Mouse (Mus musculus) embryonic facial prominence, embryonic 15.5 days (tissue): ENCODE measurements around the gene Lrrc45. TPM values are rescaled to one million over a fixed set of nuclear protein-coding genes. Genes with fewer than 3 reads are reported as not detected.
"Not testable (repeated sequence)": the region's sequence is repeated elsewhere in the genome, so short reads cannot be mapped to it uniquely, and the experiment has no call there.

Experiments
- ATAC-seq: fragments of 200-750 bp; cut with Nextera tagmentation; 2 replicates; pipeline ENCODE4 v1.8.0; 2017; ENCODE audit warnings: low read depth, moderate TSS enrichment; ENCODE audit not compliant: insufficient number of reproducible peaks, low FRiP score, low TSS enrichment
- H3K27ac ChIP-seq: fragments of 300-500 bp; sonication (generic); replicated peaks from 2 replicates; pipeline ENCODE4 v1.5.1; 2015; ENCODE audit warnings: mild to moderate bottlenecking, inconsistent platforms
- H3K27me3 ChIP-seq: fragments of 300-500 bp; sonication (generic); 2 replicates; pipeline ENCODE4 v1.6.1; 2015; ENCODE audit warnings: inconsistent platforms
- H3K36me3 ChIP-seq: fragments of 300-500 bp; sonication (generic); 2 replicates; pipeline ENCODE4 v1.6.1; 2015; ENCODE audit warnings: mild to moderate bottlenecking, inconsistent platforms
- H3K4me1 ChIP-seq: fragments of 300-500 bp; sonication (generic); 2 replicates; pipeline ENCODE4 v1.6.1; 2015; ENCODE audit warnings: inconsistent platforms
- H3K4me2 ChIP-seq: fragments of 300-500 bp; sonication (generic); replicated peaks from 2 replicates; pipeline ENCODE4 v1.6.1; 2015; ENCODE audit warnings: mild to moderate bottlenecking, inconsistent platforms
- H3K4me3 ChIP-seq: fragments of 300-500 bp; sonication (generic); replicated peaks from 2 replicates; pipeline ENCODE4 v1.5.1; 2015; ENCODE audit warnings: mild to moderate bottlenecking, inconsistent platforms
- H3K9ac ChIP-seq: fragments of 300-500 bp; sonication (generic); 2 replicates; pipeline ENCODE4 v1.6.1; 2015; ENCODE audit warnings: inconsistent platforms
- H3K9me3 ChIP-seq: fragments of 300-500 bp; sonication (generic); replicated peaks from 2 replicates; pipeline ENCODE4 v1.6.1; 2016; ENCODE audit warnings: inconsistent platforms
- WGBS: fragments of 180-500 bp; shearing (Covaris S2); methylation state at CpG from one replicate; pipeline ENCODE4 v1.1.7; 2015; 5-methylcytosine and 5-hydroxymethylcytosine counted together
- polyA plus RNA-seq: library from polyadenylated mRNA; unstranded; fragments of >200 nt; fragmentation: Nextera tagmentation; extraction: Ambion mirVana; gene quantifications from 2 replicates; pipeline ENCODE4 v1.2.1, GENCODE M21; 2015

The Lrrc45 gene
- 69.7 and 82.2 TPM in 2 replicates for polyA plus RNA-seq

DNA sequence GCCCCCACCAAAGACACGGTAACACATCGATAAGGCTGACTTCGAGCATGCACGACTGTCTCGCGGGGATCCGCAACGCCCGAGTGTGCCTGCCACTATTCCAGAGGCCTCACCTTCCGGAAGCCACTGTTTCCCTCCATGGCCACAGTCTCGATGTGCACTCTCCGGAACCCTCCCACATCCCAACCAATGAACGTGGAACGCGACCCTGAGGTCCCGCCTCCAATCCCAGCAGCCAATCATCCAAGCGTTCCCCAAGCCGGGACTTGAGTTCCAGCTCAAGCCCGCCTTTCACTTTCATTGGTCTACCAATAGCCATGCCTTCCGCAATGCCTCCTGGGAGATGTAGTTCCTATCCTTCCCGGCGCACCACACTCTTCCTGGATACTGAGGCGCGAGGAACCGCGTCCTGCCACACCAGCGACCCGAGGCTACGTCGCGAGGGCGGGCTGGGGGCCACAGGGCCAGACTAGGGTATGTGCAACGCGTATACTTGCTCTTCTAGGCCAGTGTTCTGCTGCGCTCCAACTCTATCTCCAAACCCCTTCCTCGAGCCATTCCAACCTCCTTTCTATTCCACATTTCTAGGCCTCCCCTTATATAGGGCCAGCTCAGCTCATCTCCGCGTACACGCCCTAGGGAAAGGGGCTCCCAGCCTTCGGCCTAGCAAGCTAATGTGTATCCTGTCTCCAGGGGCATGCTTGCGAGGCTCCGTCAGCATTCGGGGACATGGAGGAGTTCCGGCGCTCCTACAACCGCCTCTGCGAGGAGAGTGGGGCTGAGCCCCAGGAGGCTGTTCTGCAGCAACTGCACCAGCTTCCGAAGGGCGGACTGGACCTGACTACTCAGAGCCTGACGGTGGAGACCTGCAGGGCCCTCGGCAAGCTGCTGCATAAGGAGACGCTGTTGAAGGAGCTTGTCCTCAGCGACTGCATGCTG, at the start of gene Lrrc45, which contains the start of gene Cenpx:
Lrrc45 (plus strand) TSS at position 346 of the 939 bp plus-strand sequence.
Cenpx (minus strand) TSS at position 159 of the 939 bp plus-strand sequence.
- peaks cover 48% of the 10 kb centered on the region for H3K36me3 ChIP-seq
- H3K9me3 ChIP-seq: no peaks in the 10 kb centered on the region
- ATAC-seq: peak; percentile 94
- H3K4me3 ChIP-seq: peak within 1 kb of the TSS; percentile 71
- peaks cover 47% of the 10 kb centered on the region for H3K4me1 ChIP-seq
- H3K9ac ChIP-seq: peak within 1 kb of the TSS; percentile 69
- peak within 1 kb of the TSS; percentile 80 for H3K27ac ChIP-seq
- WGBS: 1% methylated on average over 53 of the region's 53 CpGs
- H3K4me2 ChIP-seq: peak within 1 kb of the TSS; percentile 99
- H3K27me3 ChIP-seq: no peaks in the 10 kb centered on the region

DNA sequence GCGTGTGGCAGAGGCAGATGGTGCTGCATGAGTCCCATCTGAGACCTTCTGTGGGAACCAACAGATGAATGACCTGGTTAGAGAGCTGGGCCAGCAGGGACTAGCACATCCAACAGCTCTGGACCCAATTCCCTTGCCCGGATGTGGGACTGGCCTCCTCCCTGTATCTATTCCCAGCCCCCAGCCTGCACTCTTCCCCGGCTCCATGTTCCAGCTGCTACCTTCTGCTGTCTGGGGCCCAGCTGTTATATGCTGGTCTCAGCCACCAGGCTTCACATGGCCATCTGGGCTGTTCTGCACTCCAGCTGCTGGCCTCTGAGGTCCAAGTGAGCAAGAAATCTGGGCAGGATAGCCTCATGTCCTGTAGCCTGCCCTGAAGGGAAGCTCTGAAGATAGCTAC, 48.3 kb upstream of the Lrrc45 start:
- H3K9ac ChIP-seq: no peak overlapping the region
- peaks cover 35% of the 10 kb centered on the region for H3K27me3 ChIP-seq
- H3K4me1 ChIP-seq: peaks cover 23% of the 10 kb centered on the region
- H3K4me3 ChIP-seq: no peak overlapping the region
- no peak overlapping the region for H3K27ac ChIP-seq
- WGBS: 59% methylated on average over 3 of the region's 3 CpGs
- H3K4me2 ChIP-seq: no peak overlapping the region
- H3K9me3 ChIP-seq: no peaks in the 10 kb centered on the region
- peak; percentile 28; the same call in 1 of the 2 replicates for ATAC-seq
- H3K36me3 ChIP-seq: no peaks in the 10 kb centered on the region

DNA sequence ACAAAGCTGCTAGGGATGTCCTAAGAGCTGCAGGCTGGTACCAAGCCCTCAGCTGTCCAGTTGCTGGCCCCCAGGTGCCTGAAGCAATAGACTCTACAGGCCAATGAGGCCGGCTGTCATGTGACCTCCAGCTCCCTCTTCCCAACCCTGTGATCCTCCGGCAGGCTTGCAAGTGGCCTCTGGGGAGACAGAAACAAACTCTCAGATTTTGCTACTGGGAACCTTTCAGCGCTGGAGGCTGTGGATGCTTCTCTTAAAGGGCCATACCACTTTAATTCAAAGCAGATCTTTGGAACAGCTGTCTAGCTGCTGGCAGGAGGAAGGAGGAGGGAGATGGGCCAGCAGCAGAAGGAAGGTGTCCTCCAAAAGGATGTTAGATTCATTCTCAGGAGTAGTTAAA, 47.1 kb upstream of the Lrrc45 start:
- Histone ChIP-seq H3K36me3 (no peaks in the 10 kb centered on the region), H3K27ac (no peak overlapping the region), H3K4me2 (no peak overlapping the region), H3K9ac (no peak overlapping the region), H3K4me1 (peaks cover 15% of the 10 kb centered on the region), H3K27me3 (peaks cover 23% of the 10 kb centered on the region), H3K9me3 (no peaks in the 10 kb centered on the region), H3K4me3 (no peak overlapping the region)
- no peak for ATAC-seq
- WGBS: 4% methylated on average over 3 of the region's 3 CpGs

DNA sequence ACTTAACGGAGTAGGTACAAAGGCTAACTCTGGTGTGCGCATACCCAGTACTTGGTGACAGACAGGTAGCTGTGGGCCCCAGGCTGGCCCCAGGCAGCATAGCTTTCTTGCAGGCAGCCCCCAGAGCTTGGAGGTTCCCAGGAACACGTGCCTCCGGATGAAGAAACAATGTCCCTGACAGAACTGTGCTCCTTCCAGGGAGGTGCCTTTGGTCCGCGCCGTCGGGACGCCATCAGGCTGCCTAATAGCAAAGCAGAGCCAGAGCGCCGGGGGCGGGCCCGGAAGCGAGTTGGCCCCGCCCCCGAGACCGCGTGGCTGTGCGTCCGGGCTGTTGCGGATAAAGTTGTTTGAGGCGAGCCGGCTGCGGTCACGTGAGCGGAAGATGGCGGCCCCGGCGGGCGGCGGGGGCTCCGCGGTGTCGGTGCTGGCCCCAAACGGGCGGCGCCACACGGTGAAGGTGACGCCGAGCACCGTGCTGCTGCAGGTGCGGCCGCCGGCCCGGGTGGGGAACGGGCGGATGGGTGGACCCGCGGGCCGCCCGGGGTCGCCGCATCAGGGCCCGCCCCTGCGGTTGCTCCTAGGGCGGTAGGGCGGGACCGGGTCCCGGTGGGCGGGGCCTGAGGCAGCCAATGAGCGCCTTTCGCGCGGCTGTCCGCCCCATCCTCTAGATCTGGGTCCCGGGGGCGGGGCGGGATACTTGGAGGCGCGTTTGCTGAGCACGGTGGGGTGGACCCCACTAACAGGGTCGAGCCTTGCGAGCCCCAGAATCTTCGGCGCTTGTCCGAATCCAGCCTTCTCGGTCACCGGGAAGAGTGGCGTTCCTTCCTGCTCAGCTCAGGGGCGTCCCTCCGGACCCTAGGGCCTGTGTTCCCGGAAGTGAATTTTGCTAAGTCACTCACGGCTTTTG, 40.8 kb upstream of the Lrrc45 start, which contains the start of gene Aspscr1:
Aspscr1 (plus strand) TSS at position 287 of the 907 bp plus-strand sequence.
- Histone ChIP-seq H3K9ac (peak within 1 kb of the TSS; percentile 73), H3K4me3 (peak within 1 kb of the TSS; percentile 67), H3K36me3 (peaks cover 10% of the 10 kb centered on the region), H3K27me3 (no peaks in the 10 kb centered on the region), H3K9me3 (no peaks in the 10 kb centered on the region), H3K27ac (peak within 1 kb of the TSS; percentile 87), H3K4me2 (peak within 1 kb of the TSS; percentile 61), H3K4me1 (peaks cover 16% of the 10 kb centered on the region)
- ATAC-seq: peak; percentile 97
- 2% methylated on average over 83 of the region's 83 CpGs for WGBS

DNA sequence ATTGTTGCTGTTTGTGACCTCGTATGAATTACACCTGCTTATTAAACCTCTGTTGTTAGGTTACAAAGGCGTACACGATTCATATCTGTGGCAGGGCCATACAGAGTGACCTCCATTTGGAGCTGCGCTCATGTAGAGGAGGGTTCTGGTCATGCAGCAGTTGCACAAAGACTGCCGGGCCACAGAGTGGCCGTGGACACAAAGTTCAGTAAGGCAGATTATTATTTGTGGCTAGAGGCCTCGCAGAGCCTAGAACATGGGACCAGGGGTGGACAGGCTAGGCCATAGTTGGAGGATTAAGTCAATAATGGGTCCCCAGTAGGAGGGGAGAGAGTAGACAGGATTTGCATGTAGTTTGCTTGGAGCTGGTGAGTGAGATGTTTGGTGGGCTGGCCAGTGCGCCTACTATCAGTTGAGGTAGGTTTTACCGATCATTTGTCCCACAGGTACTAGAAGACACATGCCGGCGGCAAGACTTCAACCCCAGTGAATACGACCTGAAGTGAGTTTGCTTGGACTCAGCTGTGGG, 40.1 kb upstream of the Lrrc45 start:
- Histone ChIP-seq H3K27me3 (no peaks in the 10 kb centered on the region), H3K4me3 (peak overlapping the region; percentile 67), H3K4me1 (peaks cover 16% of the 10 kb centered on the region), H3K27ac (peak overlapping the region; percentile 87), H3K4me2 (peak overlapping the region; percentile 61), H3K36me3 (peaks cover 17% of the 10 kb centered on the region), H3K9me3 (no peaks in the 10 kb centered on the region), H3K9ac (peak overlapping the region; percentile 73)
- 39% methylated on average over 12 of the region's 12 CpGs for WGBS
- no peak for ATAC-seq

DNA sequence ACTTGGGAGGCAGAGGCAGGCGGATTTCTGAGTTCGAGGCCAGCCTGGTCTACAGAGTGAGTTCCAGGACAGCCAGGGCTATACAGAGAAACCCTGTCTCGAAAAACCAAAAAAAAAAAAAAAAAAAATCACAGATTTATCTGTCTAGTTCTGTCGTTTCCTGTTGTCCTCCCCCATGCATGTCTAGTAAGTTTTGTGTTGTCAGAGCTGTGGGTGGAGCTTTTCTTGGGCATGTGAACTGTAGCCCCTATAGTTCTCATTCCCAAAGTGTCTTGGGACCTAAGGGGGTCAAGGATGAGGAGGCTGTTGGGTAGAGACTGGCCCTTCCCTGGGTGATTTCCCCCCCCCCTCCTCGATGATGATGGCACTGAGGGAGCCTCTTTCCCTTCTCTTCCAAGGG, 37.9 kb upstream of the Lrrc45 start:
- not testable (repeated sequence) for ATAC-seq, H3K4me3 ChIP-seq, H3K4me2 ChIP-seq, H3K9me3 ChIP-seq, H3K9ac ChIP-seq, H3K27ac ChIP-seq, H3K27me3 ChIP-seq
- Histone ChIP-seq H3K36me3 (peaks cover 28% of the 10 kb centered on the region), H3K4me1 (peaks cover 16% of the 10 kb centered on the region)
- WGBS: 79% methylated on average over 5 of the region's 5 CpGs

DNA sequence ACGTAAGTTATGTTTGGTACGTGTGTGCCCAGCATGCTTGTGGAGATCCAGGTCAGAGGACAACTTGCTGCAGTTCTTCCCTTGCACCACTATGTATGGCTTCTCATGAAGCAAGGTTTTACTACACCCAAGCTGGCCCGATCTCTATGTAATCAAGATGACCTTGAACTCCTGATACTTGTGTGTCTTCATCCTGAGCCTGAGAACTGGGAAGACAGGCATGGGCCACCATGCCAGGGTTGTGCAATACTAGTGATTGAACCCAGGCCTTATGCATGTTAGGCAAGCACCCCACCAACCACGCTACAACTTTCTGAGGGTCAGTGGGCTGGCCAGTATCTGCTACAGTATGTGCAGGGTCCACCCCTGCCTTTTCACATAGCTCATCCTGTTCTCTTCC, 36.8 kb upstream of the Lrrc45 start:
- ATAC-seq: no peak
- Histone ChIP-seq H3K9ac (no peak overlapping the region), H3K4me3 (no peak overlapping the region), H3K36me3 (peaks cover 37% of the 10 kb centered on the region), H3K4me1 (peaks cover 16% of the 10 kb centered on the region), H3K27me3 (no peaks in the 10 kb centered on the region), H3K4me2 (no peak overlapping the region), H3K9me3 (no peaks in the 10 kb centered on the region), H3K27ac (no peak overlapping the region)
- WGBS: 85% methylated on average over 4 of the region's 4 CpGs

DNA sequence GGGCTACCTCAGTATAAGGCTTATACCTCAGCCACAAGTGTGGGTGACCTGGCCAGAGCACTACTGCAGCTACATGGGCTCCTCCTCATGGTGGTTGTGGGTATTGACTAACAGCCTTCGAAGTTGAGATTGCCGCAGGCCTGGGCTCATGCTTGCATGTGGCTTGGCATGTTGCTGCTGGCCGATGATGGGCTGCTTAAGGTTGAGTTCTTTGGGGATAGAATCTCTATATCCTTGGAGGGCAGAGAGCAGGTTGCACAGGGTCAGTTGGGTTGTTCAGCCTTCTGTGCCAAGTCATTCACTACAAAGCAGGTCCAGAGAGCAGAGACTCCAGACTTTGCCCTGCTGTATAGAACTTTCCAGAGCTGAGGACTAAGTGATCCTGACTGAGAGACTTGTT, 33.8 kb upstream of the Lrrc45 start:
- ATAC-seq: no peak
- WGBS: 69% methylated on average over 3 of the region's 3 CpGs
- Histone ChIP-seq H3K27ac (no peak overlapping the region), H3K27me3 (no peaks in the 10 kb centered on the region), H3K9me3 (no peaks in the 10 kb centered on the region), H3K4me3 (no peak overlapping the region), H3K4me2 (no peak overlapping the region), H3K36me3 (peaks cover 43% of the 10 kb centered on the region), H3K9ac (no peak overlapping the region), H3K4me1 (peaks cover 3% of the 10 kb centered on the region; the same call in 1 of the 2 replicates)

DNA sequence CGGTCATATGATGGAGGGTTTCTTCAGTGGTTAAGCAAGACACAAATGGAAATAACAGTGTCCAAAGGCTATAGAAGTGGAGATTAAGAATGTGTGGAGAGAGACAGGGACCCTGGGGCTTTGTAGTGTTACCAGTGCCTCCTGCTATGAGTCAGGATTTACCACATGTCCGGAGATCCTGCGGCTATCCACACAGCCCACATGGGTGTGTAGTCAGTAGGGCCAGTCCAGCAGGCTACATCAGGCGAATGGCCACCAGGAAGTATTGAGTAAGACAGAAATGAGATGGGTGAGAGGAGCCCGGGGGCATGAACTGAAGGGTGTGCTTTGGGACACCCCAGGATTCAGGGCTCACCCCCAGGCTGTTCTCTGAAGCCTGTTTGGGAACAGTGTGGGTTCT, 31.0 kb upstream of the Lrrc45 start:
- 94% methylated on average over 5 of the region's 5 CpGs for WGBS
- H3K9ac ChIP-seq: no peak overlapping the region
- H3K36me3 ChIP-seq: peaks cover 41% of the 10 kb centered on the region
- no peaks in the 10 kb centered on the region for H3K27me3 ChIP-seq
- no peak overlapping the region for H3K4me2 ChIP-seq
- H3K9me3 ChIP-seq: no peaks in the 10 kb centered on the region
- no peak overlapping the region for H3K4me3 ChIP-seq
- H3K27ac ChIP-seq: no peak overlapping the region
- no peak for ATAC-seq
- H3K4me1 ChIP-seq: peaks cover 10% of the 10 kb centered on the region

DNA sequence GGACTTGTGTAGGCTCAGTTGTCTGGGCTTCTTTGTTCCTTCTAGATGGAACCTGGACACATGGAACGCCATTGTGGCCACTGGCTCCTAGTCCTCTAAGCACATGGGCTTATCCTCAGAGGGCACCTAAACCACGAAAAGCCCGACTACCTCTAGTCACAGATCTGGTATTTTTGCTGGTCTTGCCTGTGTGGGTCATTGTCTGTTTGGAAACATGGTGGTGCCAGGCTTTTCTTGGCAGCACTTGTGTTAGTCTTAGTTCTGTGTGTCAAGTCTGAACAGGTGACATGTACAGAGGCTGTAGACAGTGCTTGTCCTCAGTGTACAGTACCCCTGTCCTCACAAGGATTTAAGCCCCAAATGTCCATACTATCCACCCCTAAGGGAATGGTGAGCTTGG, 30.2 kb upstream of the Lrrc45 start:
- no peaks in the 10 kb centered on the region for H3K9me3 ChIP-seq
- H3K4me2 ChIP-seq: no peak overlapping the region
- 94% methylated on average over 3 of the region's 3 CpGs for WGBS
- H3K27ac ChIP-seq: no peak overlapping the region
- peaks cover 10% of the 10 kb centered on the region for H3K4me1 ChIP-seq
- H3K4me3 ChIP-seq: no peak overlapping the region
- H3K9ac ChIP-seq: no peak overlapping the region
- no peak for ATAC-seq
- peaks cover 41% of the 10 kb centered on the region for H3K36me3 ChIP-seq
- no peaks in the 10 kb centered on the region for H3K27me3 ChIP-seq

DNA sequence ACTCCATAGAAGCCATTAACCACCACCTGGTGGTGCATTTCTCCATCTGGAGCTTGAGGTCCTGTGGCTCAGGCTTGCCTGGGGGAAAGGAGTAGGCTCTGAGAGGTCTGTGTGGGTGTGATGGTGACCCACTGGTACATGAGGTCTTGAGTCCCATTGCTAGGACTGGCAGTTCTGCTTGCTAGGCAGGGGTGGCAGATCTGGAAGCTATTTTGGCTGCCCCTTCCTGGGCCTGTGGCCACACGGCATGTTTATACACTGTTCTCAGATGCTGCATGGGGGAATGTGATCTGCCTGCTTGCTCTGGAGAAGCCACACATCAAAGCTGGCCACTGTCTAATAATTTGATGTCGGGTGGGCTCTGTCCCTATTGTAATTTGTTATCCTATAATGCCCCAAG, 29.6 kb upstream of the Lrrc45 start:
- Histone ChIP-seq H3K9me3 (no peaks in the 10 kb centered on the region), H3K27me3 (no peaks in the 10 kb centered on the region), H3K27ac (no peak overlapping the region; the same call in 1 of the 2 replicates), H3K36me3 (peaks cover 44% of the 10 kb centered on the region), H3K4me3 (no peak overlapping the region), H3K9ac (no peak overlapping the region), H3K4me2 (no peak overlapping the region), H3K4me1 (peaks cover 10% of the 10 kb centered on the region)
- 55% methylated on average over 2 of the region's 2 CpGs for WGBS
- ATAC-seq: no peak
